Mouse (Mus musculus) lung, adult 18-20 months (tissue): Measurements from ENCODE around the gene Gm49384.
A peak's percentile ranks its signal among the peaks of the same experiment; 100 is the strongest.
"Not testable (repeated sequence)": the region's sequence is repeated elsewhere in the genome, so short reads cannot be mapped to it uniquely, and the experiment has no call there.

ENCODE experiments used
- DNase-seq, 2 experiments: peaks; one replicate each; pipeline ENCODE4 v3.0.0; 2022; ENCODE audit warnings: mixed read lengths in 2 of 2

Gm49384 gene

GRCm38 (mm10) chr12:69166861-69167581, 37.0 kb downstream of the Gm49384 start:
- not testable (repeated sequence) for DNase-seq

GRCm38 (mm10) chr12:69164904-69165303, 39.2 kb downstream of the Gm49384 start:
- DNase-seq, result no peak

GRCm38 (mm10) chr12:69163586-69163985, 40.5 kb downstream of the Gm49384 start:
- DNase-seq, result not testable (repeated sequence)

- DNase-seq, result not testable (repeated sequence)
Observed at GRCm38 (mm10) chr12:69160677-69161076, 43.4 kb downstream of the Gm49384 start.

- peak; percentile 13 to 14 for DNase-seq
Observed at GRCm38 (mm10) chr12:69159578-69159940, 44.5 kb downstream of the Gm49384 start.

- DNase-seq, result peak; percentile 97 to 98
Observed at GRCm38 (mm10) chr12:69158765-69159577, 45.1 kb downstream of the Gm49384 start, which contains the start of gene Rps29. TSS of gene Rps29 (minus strand) at chr12:69159186.

GRCm38 (mm10) chr12:69158366-69158764, 45.7 kb downstream of the Gm49384 start:
- DNase-seq, result no peak

- DNase-seq, result no peak
Observed at GRCm38 (mm10) chr12:69157107-69157506, 47.0 kb downstream of the Gm49384 start.

- DNase-seq, result no peak
Observed at GRCm38 (mm10) chr12:69156436-69156835, 47.6 kb downstream of the Gm49384 start.

GRCm38 (mm10) chr12:69155923-69156322, 48.1 kb downstream of the Gm49384 start:
- no peak for DNase-seq

- no peak for DNase-seq
Observed at GRCm38 (mm10) chr12:69150049-69150448, 54.0 kb downstream of the Gm49384 start.

- DNase-seq, result no peak
Observed at GRCm38 (mm10) chr12:69147166-69147735, 56.8 kb downstream of the Gm49384 start.

- no peak for DNase-seq
Observed at GRCm38 (mm10) chr12:69143460-69143859, 60.6 kb downstream of the Gm49384 start.

- DNase-seq, result no peak
Observed at GRCm38 (mm10) chr12:69139841-69140240, 64.2 kb downstream of the Gm49384 start.
